ENCODE assay signal across 14 mouse cellular contexts in the genomic region with DNA sequence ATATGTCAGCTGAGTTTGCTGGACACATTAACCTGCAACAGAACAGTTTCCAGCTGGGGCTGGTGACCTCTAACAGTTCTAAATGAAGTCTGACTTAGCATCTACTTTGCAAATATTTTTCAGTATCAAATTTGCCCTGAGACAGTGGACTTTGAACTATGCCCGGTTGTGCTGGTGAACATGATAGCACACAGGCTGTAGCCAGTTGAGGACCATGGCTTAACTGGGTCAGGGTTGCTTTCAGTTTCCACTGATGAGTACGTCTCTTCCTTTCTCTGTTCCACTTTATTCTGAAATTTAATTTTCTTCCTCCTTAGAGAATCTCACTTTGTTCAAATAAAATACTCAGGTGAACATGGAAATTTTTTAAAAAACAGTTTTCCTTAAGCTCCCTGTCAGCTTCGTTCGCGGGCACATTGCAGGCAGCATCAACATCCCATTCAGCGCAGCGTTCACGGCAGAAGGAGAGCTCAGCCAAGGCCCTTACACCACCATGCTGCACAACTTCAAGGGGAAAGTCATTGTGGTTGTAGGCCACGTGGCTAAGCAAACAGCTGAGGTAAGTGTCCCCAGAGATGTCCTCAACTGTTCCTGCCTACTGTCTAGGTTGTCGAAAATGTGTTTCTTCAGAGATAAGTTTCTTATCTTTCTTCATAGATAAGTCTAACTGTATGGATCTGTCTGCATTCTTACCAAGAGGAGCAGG.
DNase-seq lines count a peak whose midpoint lies in the region; ATAC-seq and TF ChIP-seq lines count a peak whose summit lies in the region.
"Had no signal": no experiment of that assay in that cellular context is flagged by ENCODE, and none has a peak within 500 bp of the region (broad histone marks: within the 10 kb centered on the region; RNA-seq: fewer than 3 reads in every experiment).

No protein-coding gene starts in this region.

- H3K9ac ChIP-seq in CH12.LX (ENCODE audit: insufficient read depth, low read depth), result peak overlapping the region; percentile 44
- H3K9ac ChIP-seq in liver, embryonic 11.5 days (ENCODE audit: low read depth, low read length), result 0 out of 2 replicates have a peak overlapping the region, but pooled peaks have one; percentile 9
- H3K9ac ChIP-seq: embryonic facial prominence, embryonic 12.5 days; hindbrain, embryonic 14.5 days; limb, embryonic 15.5 days had no signal

- no peak for TF ChIP-seq CTCF in CH12.LX (conservative IDR thresholded peaks at IDR 0.05 in 1 of 2, IDR thresholded peaks at IDR 0.05 in 1 of 2; ENCODE audit: low read depth in 2 of 2, low read length in 2 of 2)

- TF ChIP-seq RAD21 in CH12.LX (IDR thresholded peaks at IDR 0.05; ENCODE audit: low read depth, low read length), result no peak; the same call in 1 of the 2 replicates

- peak; percentile 68 for TF ChIP-seq EP300 in CH12.LX (IDR thresholded peaks at IDR 0.05; ENCODE audit: low read length)

- no peaks in the 10 kb centered on the region for H3K79me2 ChIP-seq in CH12.LX (replicated peaks; ENCODE audit: control insufficient read depth, extremely low read depth, insufficient read depth, poor library complexity, severe bottlenecking)

- in situ Hi-C loops in CH12.LX (cut with MboI; ENCODE audit: low pct_ligation_motif_present, low pct_unique_long_range_greater_than_20kb, low sequenced_read_pairs), result no loop called here

- H3K9me3 ChIP-seq in CH12.LX (replicated peaks; ENCODE audit: low read length), result no peaks in the 10 kb centered on the region
- no peaks in the 10 kb centered on the region for H3K9me3 ChIP-seq in liver, embryonic 11.5 days (ENCODE audit: control insufficient read depth, low read length)
- H3K9me3 ChIP-seq: embryonic facial prominence, embryonic 12.5 days; limb, embryonic 15.5 days had no signal

- H3K36me3 ChIP-seq in CH12.LX (replicated peaks in 1 of 2; ENCODE audit: control insufficient read depth in 1 of 2, insufficient read depth in 1 of 2, low read length in 1 of 2), result peaks cover 0 to 15% of the 10 kb centered on the region in 2 experiments
- H3K36me3 ChIP-seq in liver, embryonic 11.5 days (ENCODE audit: control insufficient read depth, insufficient read depth, low read length), result no peaks in the 10 kb centered on the region
- H3K36me3 ChIP-seq: embryonic facial prominence, embryonic 12.5 days had no signal

- DNase-seq in kidney, adult 11 months, result peak; percentile 8
- no peak for DNase-seq in kidney, postnatal 14 days
- peak; percentile 92 for DNase-seq in CH12.LX (ENCODE audit: extremely low read depth)
- no peak for DNase-seq in liver, embryonic 11.5 days (ENCODE audit: low spot score)
- DNase-seq in lung, postnatal 14 days, result peak; percentile 18
- no peak for DNase-seq in urinary bladder, postnatal 36 days (ENCODE audit: low spot score in 2 of 2)
- DNase-seq in thymus, adult 18-20 months, result no peak
- DNase-seq in embryo, embryonic 11 days, result no peak
- DNase-seq: cerebellum, postnatal 25 days; heart, adult 11 months had no signal

- 67% methylated on average over 10 of the region's 10 CpGs for WGBS in liver, embryonic 11.5 days

- H3K27ac ChIP-seq in CH12.LX (ENCODE audit: insufficient read depth, low read depth), result peak overlapping the region; percentile 72
- no peak overlapping the region for H3K27ac ChIP-seq in liver, embryonic 11.5 days (ENCODE audit: low read depth, low read length)
- H3K27ac ChIP-seq: embryonic facial prominence, embryonic 12.5 days; hindbrain, embryonic 14.5 days; limb, embryonic 15.5 days had no signal

- H3K27me3 ChIP-seq in CH12.LX (replicated peaks), result no peaks in the 10 kb centered on the region
- H3K27me3 ChIP-seq in liver, embryonic 11.5 days (replicated peaks; ENCODE audit: control insufficient read depth, insufficient read depth, low read length), result no peaks in the 10 kb centered on the region
- H3K27me3 ChIP-seq: embryonic facial prominence, embryonic 12.5 days; limb, embryonic 15.5 days had no signal

- peaks cover 17 to 43% of the 10 kb centered on the region in 2 experiments for H3K4me1 ChIP-seq in CH12.LX (ENCODE audit: control insufficient read depth in 1 of 2, insufficient read depth in 2 of 2)
- peaks cover 31% of the 10 kb centered on the region for H3K4me1 ChIP-seq in liver, embryonic 11.5 days (replicated peaks; ENCODE audit: control insufficient read depth, insufficient read depth, low read length)
- H3K4me1 ChIP-seq: embryonic facial prominence, embryonic 12.5 days; limb, embryonic 15.5 days had no signal

- TF ChIP-seq POLR2A in CH12.LX (IDR thresholded peaks at IDR 0.05; ENCODE audit: low read depth, low read length), result peak; percentile 66

- peak overlapping the region; percentile 65 for H3K4me2 ChIP-seq in CH12.LX (ENCODE audit: insufficient read depth, low read depth, poor library complexity, severe bottlenecking)
- no peak overlapping the region for H3K4me2 ChIP-seq in liver, embryonic 11.5 days
- H3K4me2 ChIP-seq: embryonic facial prominence, embryonic 12.5 days; hindbrain, embryonic 14.5 days; limb, embryonic 15.5 days had no signal

- peak; percentile 68 for ATAC-seq in liver, embryonic 11.5 days (replicated peaks; ENCODE audit: low FRiP score)
- ATAC-seq: midbrain, embryonic 16.5 days had no signal

- dilution Hi-C loops in CH12.LX (cut with MboI; ENCODE audit: extremely low pct_ligation_motif_present, extremely low pct_unique_long_range_greater_than_20kb, low sequenced_read_pairs), result no loop called here

- peak overlapping the region in 2 of 3 experiments; percentile 14 to 29 for H3K4me3 ChIP-seq in CH12.LX (replicated peaks in 1 of 3; ENCODE audit: low read depth in 2 of 3, low read length in 2 of 3, poor library complexity in 1 of 3)
- no peak overlapping the region for H3K4me3 ChIP-seq in liver, embryonic 11.5 days (ENCODE audit: low read depth, low read length)
- H3K4me3 ChIP-seq: embryonic facial prominence, embryonic 12.5 days; limb, embryonic 15.5 days had no signal

TF ChIP-seq in CH12.LX, 34 proteins besides CTCF, POLR2A, EP300 and RAD21:
- no peak for TF ChIP-seq NRF1 (IDR thresholded peaks at IDR 0.05; ENCODE audit: low read depth, low read length)
- 0 out of 2 replicates have a peak, but pooled peaks have one; percentile 56 for TF ChIP-seq MEF2A (IDR thresholded peaks at IDR 0.05; ENCODE audit: borderline replicate concordance, low read depth, low read length)
- TF ChIP-seq UBTF (IDR thresholded peaks at IDR 0.05; ENCODE audit: low read depth, low read length), result 0 out of 2 replicates have a peak, but pooled peaks have one; percentile 10
- TF ChIP-seq E2F4 (IDR thresholded peaks at IDR 0.05; ENCODE audit: insufficient replicate concordance, low read depth, low read length), result no peak
- peak; percentile 64 for TF ChIP-seq JUN (IDR thresholded peaks at IDR 0.05; ENCODE audit: insufficient read depth, low read depth, low read length)
- TF ChIP-seq PAX5 (IDR thresholded peaks at IDR 0.05; ENCODE audit: low read length), result no peak
- TF ChIP-seq SIN3A (IDR thresholded peaks at IDR 0.05; ENCODE audit: low read length), result peak; percentile 99
- peak; percentile 99 for TF ChIP-seq MXI1 (IDR thresholded peaks at IDR 0.05; ENCODE audit: low read depth, low read length)
- TF ChIP-seq ZNF384 (IDR thresholded peaks at IDR 0.05; ENCODE audit: low read depth, low read length), result no peak
- no peak for TF ChIP-seq RCOR1 (conservative IDR thresholded peaks at IDR 0.05; ENCODE audit: low read depth, low read length)
- TF ChIP-seq USF2 (conservative IDR thresholded peaks at IDR 0.05; ENCODE audit: low read depth, low read length), result peak; percentile 86
- peak; percentile 88 for TF ChIP-seq USF1 (IDR thresholded peaks at IDR 0.05; ENCODE audit: low read depth, low read length)
- peak; percentile 100 for TF ChIP-seq MYC (IDR thresholded peaks at IDR 0.05; ENCODE audit: low read depth, low read length)
- no peak for TF ChIP-seq ZC3H11A (IDR thresholded peaks at IDR 0.05; ENCODE audit: low read depth, low read length)
- peak; percentile 92; the same call in 1 of the 2 replicates for TF ChIP-seq CHD1 (IDR thresholded peaks at IDR 0.05; ENCODE audit: low read depth, low read length)
- TF ChIP-seq ZMIZ1 (IDR thresholded peaks at IDR 0.05; ENCODE audit: low read depth, low read length), result no peak
- peak; percentile 46; the same call in 1 of the 2 replicates for TF ChIP-seq ELF1 (IDR thresholded peaks at IDR 0.05; ENCODE audit: low read depth, low read length)
- TF ChIP-seq SMC3 (IDR thresholded peaks at IDR 0.05; ENCODE audit: low read depth, low read length), result no peak; the same call in 1 of the 2 replicates
- TF ChIP-seq ETS1 (conservative IDR thresholded peaks at IDR 0.05; ENCODE audit: low read depth, low read length), result peak; percentile 96
- TF ChIP-seq GABPA (IDR thresholded peaks at IDR 0.05; ENCODE audit: insufficient replicate concordance, low read depth, low read length), result no peak
- TF ChIP-seq MAZ (IDR thresholded peaks at IDR 0.05; ENCODE audit: low read depth, low read length), result 0 out of 2 replicates have a peak, but pooled peaks have one; percentile 60
- TF ChIP-seq KAT2A (IDR thresholded peaks at IDR 0.05; ENCODE audit: insufficient replicate concordance, low read length), result 0 out of 2 replicates have a peak, but pooled peaks have one; percentile 64
- peak; percentile 90 for TF ChIP-seq BHLHE40 (IDR thresholded peaks at IDR 0.05; ENCODE audit: low read depth, low read length)
- no peak for TF ChIP-seq ZKSCAN1 (IDR thresholded peaks at IDR 0.05; ENCODE audit: borderline replicate concordance, low read depth, low read length)
- TF ChIP-seq POLR2AphosphoS2 (IDR thresholded peaks at IDR 0.05; ENCODE audit: low read depth, low read length), result no peak
- peak; percentile 58 for TF ChIP-seq HCFC1 (IDR thresholded peaks at IDR 0.05; ENCODE audit: low read depth, low read length)
- TF ChIP-seq NELFE (IDR thresholded peaks at IDR 0.05; ENCODE audit: low read depth, low read length), result 0 out of 2 replicates have a peak, but pooled peaks have one; percentile 8
- TF ChIP-seq MAX (IDR thresholded peaks at IDR 0.05; ENCODE audit: low read length), result peak; percentile 100
- peak; percentile 75 for TF ChIP-seq IRF4 (IDR thresholded peaks at IDR 0.05; ENCODE audit: low read depth, low read length)
- TF ChIP-seq TBP (conservative IDR thresholded peaks at IDR 0.05; ENCODE audit: low read depth, low read length), result peak; percentile 70; the same call in 1 of the 2 replicates
- TF ChIP-seq MAFK (IDR thresholded peaks at IDR 0.05; ENCODE audit: insufficient replicate concordance, low read length), result peak; percentile 70; the same call in 1 of the 2 replicates
- TF ChIP-seq TCF12 (IDR thresholded peaks at IDR 0.05; ENCODE audit: low read depth, low read length), result peak; percentile 72; the same call in 1 of the 2 replicates
- TF ChIP-seq JUND (conservative IDR thresholded peaks at IDR 0.05; ENCODE audit: low read depth, low read length), result peak; percentile 81
- no peak for TF ChIP-seq CHD2 (IDR thresholded peaks at IDR 0.05; ENCODE audit: low read length)

Comparison
In these comparisons a context has a peak if more than half of its experiments do, and no peak if none do; other contexts are left out.
1. DNase-seq: peak in kidney, adult 11 months (single experiment), CH12.LX (single experiment) and lung, postnatal 14 days (single experiment); none in kidney, postnatal 14 days (single experiment), liver, embryonic 11.5 days (single experiment), urinary bladder, postnatal 36 days (0 of 2), thymus, adult 18-20 months (0 of 2) and embryo, embryonic 11 days (single experiment).